Mouse (Mus musculus) adrenal gland, adult 18-20 months (tissue): ENCODE data around the gene Cd164. TPM values are rescaled to one million over a fixed set of nuclear protein-coding genes. Genes with fewer than 3 reads are reported as not detected.

Source experiments
- DNase-seq, 2 experiments: peaks; one replicate each; pipeline ENCODE4 v3.0.0; 2021 to 2022; ENCODE audit warnings: low spot score in 2 of 2
- total RNA-seq, 2 experiments: library from RNA; stranded (reverse); gene quantifications; 1 replicate in 1 of 2; 2 replicates in 1 of 2; pipeline ENCODE4 v1.2.3; 2021

Gene Cd164
- total RNA-seq, 2 experiments from 2014 or later = 213 to 232 TPM

DNA sequence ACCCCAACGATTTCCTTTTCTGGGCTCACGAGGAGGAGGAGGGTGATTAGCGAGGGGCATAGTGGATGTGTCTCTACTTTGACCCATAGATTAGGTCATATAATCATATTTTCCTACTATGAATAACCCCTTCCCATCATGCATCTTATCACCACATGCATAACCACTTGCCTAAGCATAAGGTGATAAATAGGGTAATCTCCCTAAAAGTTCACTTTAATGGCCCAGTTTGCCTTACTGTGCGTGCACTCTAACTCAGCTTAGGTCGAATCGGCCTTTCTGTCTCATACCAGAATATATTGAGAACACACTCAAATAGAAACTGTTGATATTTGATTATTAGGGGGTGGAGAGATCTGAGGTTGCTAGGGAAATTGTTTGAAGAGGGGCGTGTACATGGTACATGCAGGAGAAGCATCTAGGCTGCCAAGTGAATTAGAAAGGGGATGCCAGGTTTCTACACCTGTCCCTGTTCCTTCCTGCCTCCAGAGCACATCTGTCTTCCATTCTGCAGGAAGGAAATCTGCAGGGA lies 26.1 kb downstream of the Cd164 start:
- DNase-seq = no peak

DNA sequence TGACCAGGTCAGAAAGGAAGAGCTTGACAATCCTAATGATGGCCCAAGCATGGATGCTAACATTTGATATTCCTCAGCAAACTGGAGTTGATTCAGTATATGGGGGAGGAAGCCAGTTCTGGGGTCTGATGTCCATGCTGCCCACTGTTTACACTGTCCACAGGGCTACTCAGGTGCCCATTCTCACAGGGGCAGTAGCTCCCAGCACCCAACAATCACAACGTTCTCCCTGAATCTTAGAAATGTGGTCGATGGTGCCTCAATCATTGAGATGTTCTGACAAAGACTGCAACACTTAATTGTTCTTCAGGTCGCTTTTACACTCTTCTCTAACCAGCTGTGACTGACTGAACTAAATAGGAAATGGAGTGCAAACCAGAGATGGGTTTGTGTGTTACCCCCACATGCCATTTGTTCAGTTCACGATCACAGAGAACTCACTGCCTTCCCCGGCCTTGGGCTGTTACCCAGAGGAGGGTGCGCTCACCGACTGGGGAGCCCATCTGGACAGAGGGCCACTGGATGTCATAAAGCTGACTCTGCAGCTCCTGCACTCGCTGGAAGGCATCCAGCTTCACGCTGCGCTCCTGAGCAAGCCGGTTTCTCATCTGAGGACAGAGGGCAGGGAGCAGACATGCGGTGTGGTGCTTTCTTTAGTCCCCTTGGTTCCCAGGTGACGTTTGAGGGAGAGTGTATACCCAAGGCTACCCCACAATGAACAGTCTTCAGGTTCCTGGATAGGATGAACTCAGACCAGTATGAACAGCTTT lies 27.4 kb downstream of the Cd164 start:
- DNase-seq = peak in 1 of 2 experiments; percentile 3

DNA sequence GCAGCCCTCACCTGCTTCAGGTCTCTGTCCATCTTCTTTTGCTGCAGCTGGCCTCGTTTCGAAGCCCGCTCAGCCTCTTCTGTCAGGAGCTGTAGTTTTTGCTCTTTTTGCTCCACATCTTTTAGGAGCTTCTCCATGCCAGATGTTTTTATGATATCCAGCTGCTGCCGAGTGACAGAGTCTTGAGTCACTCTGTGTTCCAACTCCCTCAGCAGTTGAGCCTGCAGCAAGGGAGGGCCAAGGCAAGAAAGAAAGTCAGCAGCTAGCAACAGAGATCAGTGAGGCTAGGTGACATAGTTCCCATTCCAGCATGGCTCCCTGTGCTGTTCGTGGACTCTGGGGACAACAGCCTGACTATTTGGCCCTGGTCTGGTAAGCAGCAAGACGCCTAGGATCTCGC lies 31.5 kb downstream of the Cd164 start:
- DNase-seq = no peak

DNA sequence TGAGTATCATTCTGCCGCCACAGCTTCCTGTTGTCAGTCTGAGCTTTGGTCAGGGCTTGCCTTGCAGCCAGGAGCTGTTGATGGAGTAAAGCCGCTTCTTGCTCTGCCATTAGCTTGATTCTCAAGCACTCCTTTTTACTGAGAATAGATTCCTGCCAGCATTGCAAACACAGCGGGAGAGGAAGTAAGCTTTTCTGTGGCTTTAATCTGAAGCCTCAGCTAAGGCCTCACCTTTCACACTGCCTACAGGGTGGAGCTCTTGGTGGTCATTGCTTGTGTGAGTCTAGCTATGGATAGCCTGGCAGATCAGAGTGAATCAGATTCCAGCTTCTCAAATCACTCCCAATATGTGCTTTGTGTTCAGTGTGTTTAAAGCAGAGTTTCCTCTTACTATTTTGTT lies 33.1 kb downstream of the Cd164 start:
- no peak for DNase-seq

DNA sequence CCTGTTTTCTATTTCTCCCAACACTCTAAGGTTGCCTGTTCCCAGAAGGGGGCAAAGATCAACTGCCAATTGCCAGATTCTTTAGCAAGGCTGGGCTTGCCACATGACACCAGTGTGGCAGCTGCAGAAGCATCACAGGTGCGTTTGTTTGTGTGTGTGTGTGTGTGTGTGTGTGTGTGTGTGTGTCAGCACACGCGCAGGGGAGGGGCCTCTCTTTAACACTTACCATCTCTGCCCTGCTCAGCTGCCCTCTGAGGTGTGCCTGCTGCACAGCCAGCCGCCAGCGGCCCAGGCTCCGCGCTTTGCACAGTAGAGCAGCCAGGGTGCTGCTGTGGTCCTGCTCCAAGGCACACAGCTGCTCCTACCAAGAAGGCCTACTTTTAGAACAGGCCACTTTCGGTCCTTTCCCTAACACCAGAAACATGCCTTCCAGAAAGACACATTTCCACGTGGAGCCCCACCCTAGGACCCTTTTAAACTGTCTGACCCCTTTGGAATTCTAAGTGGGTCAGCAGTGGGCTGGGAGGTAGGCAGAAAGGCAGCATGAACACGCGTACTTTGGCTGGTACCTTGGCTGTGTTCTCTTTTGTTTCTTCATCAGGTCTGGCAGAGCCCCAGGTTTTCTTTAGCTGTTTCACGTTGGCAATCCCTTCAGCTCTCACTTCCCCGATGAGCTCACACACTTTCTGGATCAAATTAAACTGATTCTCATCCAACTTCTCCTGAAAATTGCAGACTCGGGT lies 33.8 kb downstream of the Cd164 start:
- DNase-seq = no peak

DNA sequence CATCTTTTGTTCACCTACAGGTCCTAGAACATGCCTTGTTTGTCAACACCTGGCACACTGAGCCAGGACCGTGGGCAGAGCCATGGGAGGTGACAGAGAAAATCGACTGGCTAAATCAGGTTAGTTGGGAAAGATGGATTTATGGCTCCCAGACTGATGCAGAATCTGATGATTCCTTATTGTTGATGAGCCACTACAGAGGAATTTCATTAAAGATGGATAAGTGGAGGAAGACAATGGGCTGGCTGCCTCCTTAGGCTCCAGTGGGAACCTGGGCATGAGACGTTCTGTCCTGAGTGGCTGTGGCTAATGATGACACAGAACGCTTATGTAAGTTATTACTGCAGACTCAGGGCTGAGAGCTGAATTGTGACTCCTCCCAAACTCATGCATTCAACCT lies 34.5 kb downstream of the Cd164 start:
- DNase-seq = no peak

DNA sequence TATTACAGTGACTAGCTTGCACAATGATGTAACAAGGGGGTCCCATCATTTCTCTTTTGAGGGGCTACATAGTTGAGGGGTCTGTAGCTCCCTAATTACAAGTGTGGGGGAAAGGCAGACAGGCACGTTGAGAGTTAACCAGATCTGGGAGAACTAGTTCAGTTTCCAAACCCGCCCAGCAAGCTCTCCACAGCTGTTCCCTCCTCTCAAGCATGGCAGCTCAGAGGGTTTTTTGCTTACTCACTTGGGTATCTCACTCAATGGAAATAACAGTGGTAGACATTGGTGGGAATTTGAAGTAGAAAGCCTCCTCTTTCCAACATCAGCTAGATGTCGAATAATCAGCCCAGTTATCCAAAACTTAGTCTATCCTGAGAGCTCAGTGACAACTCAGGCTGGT lies 35.9 kb downstream of the Cd164 start:
- DNase-seq = no peak

DNA sequence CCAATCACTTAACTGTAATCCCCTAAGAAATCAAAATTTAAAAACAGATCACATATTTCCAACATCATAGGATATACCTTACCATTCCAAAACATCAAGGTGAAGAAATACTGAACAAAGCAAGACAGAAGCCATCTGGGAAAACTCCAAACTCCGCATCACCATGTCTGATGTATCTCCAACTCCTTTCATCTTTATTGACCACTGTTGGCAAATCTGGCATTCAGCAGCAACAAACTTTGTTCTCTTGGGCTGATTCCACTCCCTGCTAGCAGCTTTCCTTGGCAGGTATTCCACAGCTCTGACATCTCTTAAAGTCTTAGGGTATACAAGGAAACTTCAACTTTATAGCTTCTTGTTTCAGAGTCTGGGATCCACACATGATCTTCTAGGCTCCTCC lies 39.2 kb downstream of the Cd164 start:
- no peak for DNase-seq

DNA sequence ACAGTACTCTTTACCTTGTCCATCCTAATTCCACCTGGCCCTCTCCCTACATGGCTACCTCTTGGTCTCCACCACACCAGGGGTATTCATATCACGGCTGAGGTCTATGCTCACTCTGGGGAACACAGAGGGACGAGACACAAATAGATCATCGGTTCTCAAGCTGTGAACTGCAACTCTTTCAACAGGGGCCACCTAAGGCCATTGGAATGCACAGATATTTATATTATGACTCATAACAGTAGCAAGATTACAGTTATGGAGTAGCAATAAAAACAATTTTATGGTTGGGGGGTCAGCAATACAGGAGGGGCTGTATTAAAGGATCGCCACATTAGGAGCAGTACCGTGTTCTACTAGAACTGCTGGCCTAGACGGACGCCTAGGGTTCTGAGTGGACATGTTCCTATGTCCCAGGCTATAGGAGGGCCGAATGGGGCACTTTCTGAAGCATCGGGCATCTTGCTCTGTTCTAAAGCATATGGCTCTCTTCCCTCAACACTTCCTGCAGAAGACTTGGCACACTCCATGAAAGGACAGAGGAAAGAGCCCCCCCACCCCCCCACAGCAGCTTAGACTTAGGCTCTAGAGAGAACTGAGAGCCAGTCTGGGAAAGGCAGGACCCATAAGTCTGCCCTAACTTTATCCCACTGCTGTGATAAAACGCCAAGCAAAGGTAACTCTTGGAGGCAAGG lies 42.6 kb downstream of the Cd164 start:
- DNase-seq = no peak

DNA sequence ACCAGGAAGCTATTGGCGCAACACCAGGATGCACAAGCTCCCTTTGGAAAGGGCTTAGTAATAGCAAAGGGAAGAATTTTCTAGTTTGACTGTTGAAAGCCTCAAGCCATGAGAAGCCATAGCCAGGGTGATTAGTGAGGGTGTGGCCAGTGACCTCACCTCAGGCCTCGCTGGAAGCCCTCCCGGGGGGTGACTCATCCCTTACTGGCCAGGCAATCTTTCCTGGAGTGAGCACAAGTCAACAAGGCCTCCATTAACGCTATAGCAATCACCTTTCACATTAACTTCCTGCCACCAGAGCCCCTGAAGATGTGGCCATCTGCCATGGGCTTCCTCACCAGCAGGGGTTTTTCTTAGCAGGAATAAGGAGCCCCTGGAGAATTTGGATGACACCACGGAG lies 45.9 kb downstream of the Cd164 start:
- peak; percentile 26 to 34 for DNase-seq

DNA sequence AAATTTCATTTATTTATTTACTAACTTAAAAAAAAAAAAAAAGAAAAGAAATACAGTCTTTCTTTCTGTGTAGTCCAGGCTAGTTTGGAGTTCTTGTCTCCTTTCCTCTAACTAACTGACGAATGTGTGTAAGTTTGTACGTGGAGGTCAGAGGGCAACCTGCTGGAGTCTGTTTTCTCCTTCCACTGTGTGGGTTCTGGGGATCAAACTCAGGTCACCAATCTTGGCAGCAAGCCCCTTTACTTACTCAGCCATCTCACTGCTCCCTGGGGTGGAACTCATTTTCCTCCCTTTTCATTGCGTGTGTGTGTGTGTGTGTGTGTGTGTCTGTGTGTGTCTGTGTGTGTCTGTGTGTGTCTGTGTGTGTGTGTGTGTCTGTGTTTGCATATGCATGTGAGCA lies 49.1 kb downstream of the Cd164 start:
- no peak for DNase-seq

DNA sequence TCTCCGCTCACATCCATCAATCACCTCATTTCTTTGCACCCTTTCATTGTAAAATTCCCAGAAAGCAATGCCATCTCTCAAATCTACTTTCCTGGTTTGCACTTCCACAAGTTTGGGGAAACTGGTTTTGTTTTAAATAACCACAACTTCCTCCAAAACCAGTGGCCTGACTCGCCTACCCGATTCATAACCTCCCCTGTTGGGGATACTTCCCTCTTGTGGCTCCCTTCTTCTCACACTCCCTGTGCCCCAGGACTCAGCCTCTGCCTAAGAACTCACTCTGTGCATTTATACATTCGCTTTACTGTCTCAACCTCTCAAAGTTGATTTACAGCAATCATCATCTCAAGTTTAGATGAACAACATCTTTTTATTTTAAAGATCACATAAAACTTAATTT lies 51.9 kb downstream of the Cd164 start:
- no peak for DNase-seq

DNA sequence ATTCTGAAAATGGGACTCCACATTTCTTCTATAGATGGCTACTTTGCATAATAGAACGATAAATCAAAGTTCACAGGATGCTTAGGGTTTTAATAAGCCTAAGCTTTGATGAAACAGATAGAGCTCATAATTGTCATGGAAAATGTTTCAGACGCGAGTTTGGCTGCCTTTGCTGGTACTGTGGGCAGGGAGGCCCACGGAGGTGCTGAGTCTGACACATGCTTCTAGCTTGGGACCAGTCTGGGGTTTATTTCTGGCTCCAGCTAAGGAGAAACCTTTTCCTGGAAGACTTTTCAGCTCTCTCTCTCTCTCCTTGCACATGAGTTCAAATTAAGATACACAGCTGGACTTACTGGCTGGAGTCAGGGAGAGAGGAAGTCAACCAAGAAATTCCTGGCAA lies 53.1 kb downstream of the Cd164 start:
- no peak for DNase-seq

DNA sequence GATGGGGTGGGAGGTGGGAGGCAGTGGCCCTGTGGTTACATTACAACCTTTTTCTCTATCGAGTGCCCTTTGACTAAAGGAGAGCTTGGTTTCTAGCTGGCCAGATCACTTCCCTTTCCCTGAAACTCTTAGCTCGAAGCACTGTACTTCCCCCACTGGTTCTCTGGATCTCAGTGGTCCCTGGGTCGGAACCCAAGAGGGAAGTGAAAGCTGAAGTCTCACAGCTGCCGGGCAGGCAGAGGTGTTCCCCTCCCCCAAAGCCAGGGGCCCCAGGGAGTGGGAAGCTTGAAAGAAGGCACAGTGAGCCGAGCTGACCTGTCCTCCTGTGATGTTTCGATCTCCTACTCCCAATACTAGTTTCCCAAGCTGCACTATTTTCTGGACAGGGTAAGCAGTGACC lies 54.0 kb downstream of the Cd164 start:
- DNase-seq = no peak

DNA sequence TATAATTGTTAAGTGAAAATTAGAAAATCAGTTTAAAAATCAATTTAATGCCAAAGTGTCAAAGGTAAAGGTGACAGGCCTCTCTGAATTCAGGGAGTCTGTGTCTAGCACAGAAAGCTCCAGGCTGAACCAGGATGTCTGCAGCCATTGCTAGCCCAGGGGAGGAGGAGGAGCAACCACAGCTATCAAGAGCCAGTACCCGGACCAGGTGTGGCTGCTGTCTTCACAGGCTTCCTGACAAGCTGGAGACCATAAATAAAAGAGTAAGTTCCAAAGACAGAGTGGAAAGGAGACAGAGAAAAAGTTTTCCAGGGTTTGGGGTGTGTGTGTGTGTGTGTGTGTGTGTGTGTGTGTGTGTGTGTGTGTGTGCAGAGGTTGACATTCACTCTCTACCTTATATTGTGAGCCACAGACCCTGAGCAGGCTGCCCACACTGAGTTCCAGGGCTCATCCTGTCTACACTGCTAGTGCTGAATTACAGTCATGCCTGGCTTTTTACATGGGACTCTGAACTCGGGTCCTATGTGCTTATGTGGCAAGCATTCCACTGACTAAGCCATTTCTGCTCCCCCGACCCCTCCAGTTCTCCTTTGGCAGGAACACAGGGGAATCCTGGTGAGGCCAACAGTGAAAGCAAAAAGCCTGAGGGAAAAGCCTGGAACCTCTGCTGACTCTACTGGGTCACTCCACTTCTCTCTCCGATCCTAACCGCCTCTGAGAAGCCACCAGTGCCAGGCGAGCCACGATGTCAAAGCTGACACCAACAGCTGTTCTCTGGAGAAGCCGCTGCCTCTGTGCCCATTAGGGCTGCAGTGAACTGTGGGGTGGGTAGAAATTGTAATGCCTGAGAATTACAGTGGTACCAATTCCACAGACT lies 56.5 kb downstream of the Cd164 start:
- DNase-seq = no peak

DNA sequence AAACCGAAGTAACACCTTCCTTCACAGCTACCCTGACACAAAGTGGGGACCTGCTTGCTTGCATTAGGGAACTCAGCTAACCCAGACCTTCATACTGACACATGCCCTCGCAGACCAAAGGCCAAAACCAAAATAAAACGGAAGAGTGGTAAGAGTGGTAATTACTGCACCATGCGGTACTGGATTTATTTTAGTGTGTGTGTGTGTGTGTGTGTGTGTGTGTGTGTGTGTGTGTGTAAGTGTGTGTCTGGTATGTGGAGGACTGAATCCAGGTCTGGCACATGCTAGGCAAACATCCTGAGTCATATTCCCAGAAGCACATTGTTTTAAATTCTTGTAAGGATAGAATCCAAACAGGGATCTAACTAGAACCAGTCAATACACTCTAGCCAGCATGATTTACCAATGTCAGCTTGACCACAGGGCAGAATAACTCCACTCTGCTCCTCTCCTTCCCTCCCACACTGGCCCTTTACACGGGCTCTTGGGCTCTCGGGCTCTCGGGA lies 57.2 kb downstream of the Cd164 start:
- DNase-seq = no peak

DNA sequence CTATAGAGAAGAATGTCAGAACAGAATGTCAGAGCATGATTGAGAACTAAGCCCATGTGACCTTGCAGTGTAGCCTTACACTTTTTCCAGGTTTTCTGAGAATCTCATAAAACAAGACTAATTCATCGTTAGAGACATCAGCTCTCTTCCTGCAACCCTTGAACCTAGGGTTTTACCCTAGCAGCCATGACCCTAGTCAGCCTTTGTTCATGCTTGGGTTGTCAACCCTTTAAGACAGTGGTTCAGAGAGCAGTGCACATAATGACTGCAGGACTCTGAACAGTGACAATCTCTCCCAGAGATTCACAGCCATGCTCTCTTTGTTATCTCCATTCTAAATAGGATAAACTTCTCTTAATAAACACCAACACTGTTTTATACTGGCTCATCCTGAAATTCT lies 59.3 kb downstream of the Cd164 start:
- no peak for DNase-seq

DNA sequence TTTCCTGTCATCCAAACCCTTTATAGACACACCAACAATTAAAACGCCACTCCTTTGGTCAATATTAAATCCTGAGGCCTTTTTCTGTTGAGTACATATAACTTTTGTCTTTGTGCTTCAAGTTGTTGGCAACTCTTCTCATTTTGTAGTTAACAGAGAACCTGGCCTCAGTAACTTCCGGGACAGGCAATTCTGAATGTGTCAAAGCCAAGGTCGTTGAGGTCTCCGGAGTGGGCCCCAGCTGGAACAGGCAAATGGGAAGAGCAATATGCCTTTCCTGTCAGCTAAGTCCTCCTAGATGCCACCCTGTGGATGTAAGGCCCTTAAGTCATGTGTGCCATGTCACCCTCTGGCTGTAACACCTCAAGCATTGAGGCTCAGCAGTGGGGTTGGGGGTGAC lies 61.2 kb downstream of the Cd164 start:
- no peak for DNase-seq
